Mouse (Mus musculus) left cerebral cortex, postnatal 4 days (tissue): Measurements from ENCODE around the gene Dapp1. TPM values are rescaled to one million over a fixed set of nuclear protein-coding genes. Genes with fewer than 3 reads are reported as not detected.
"Not testable (repeated sequence)": the region's sequence is repeated elsewhere in the genome, so short reads cannot be mapped to it uniquely, and the experiment has no call there.

Experiments
- DNase-seq: peaks from one replicate; pipeline ENCODE4 v3.0.0-alpha.2; 2022
- intact Hi-C: fragments of 180-260 bp; cut with DNase I; formaldehyde crosslinking; loops from one replicate; pipeline ENCODE4 v1.15.1; 2025
- total RNA-seq, 2 experiments: library from RNA; stranded (reverse); gene quantifications; 2 replicates each; pipeline ENCODE4 v1.2.3; 2021

Dapp1 gene
- total RNA-seq, 2 experiments from 2014 or later = 4.7 to 4.8 TPM

DNA sequence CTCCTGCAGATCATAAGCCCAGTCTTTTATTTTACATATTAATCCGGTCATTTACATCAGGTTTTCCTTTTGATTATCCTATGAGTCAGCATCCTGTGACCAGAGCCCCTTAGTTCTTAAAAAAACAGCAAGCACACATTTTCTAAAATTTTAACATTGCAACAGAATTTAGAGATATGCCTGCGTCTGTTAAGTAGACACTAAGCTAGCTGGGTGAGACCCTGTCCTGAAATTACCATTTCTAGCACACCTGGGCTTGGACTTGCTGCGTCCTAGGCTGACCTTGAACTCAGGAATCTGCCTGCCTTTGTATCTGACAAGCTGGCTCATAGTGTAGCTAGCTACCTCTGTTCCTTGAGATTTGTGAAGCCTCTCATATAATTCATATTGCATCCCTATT, 51.4 kb downstream of the Dapp1 start:
- DNase-seq = no peak
- intact Hi-C loops = no loop called here

DNA sequence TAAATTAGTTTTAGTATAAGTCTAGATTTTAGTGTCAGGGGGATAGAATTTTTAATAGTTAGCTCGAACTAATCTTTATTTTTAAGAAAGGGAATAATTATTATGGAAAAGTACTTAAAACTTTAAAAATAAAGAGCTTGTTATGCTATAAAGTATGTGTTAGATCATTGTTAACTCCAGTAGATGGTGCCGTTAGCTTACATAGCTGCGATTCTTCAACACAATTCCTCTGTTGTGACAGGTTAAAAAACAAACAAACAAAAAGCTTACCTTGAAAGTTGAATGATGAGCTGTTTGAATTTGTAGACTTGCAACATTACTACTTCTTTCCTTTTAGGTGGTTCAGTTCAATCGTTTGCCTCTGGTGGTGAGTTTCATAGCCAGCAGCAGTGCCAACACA, 54.3 kb downstream of the Dapp1 start:
- intact Hi-C loops = no loop called here
- DNase-seq = no peak

DNA sequence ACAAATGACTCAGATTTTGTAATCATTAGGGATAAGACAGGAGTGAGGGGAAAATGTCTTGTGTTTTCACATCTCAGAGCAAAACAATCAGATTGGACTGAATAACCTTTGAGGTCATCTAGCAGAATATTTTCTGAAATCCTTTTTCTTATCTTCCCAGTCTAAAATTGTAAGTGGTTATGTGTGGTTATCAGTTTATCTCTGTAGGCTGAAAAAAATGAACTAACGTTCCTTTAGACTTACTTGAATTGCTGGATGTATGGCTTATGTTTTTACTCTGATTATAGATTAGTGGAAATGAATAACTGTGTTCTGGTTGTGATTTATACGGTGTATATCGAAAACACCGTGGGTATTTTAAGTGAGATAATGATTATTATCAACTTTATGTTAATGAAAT, 60.8 kb downstream of the Dapp1 start:
- no peak for DNase-seq
- intact Hi-C loops = no loop called here

DNA sequence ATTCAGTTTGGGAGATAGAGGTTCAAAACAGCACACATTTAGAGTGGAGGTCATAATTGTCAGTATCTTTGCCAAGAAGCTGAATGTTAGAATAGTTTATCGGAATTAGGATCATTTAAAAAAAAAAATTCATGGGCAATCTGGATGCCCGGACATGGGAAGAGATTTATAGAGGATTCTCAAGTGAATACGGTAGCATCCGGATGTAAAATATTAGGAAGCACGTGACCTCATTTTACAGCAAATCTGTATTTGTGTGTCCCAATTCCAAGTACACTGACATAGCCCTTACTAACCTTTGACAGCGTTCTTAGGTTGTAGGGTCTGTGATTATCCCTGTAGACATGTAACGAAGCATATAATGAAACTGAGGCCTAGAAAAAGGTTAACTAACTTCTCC, 61.9 kb downstream of the Dapp1 start:
- intact Hi-C loops = loop anchor here (5.0 kb wide), 1 partner anchor 52 kb away; the partner anchor contains the start of gene Dnajb14
- no peak for DNase-seq

DNA sequence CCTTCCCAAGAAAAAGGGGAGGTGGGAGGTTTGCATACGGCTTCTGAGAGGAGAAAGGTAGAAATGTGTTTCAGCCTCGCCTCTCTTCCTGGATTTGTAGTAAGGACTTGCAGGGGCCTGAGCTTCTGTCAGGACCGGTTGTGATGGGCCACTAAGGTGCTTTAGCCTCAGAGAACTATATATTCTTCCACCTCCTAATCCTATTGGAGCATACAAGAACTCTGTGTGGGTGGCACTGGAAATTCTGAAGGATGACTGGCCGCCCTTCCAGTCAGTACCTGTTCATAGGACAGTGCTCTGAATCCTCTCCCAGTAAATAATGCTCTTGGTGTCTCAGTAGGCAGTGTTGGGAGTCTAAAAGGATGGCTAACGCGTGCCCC, 62.4 kb downstream of the Dapp1 start:
- peak; percentile 7 for DNase-seq
- intact Hi-C loops = loop anchor here (5.0 kb wide), 1 partner anchor 52 kb away; the partner anchor contains the start of gene Dnajb14

DNA sequence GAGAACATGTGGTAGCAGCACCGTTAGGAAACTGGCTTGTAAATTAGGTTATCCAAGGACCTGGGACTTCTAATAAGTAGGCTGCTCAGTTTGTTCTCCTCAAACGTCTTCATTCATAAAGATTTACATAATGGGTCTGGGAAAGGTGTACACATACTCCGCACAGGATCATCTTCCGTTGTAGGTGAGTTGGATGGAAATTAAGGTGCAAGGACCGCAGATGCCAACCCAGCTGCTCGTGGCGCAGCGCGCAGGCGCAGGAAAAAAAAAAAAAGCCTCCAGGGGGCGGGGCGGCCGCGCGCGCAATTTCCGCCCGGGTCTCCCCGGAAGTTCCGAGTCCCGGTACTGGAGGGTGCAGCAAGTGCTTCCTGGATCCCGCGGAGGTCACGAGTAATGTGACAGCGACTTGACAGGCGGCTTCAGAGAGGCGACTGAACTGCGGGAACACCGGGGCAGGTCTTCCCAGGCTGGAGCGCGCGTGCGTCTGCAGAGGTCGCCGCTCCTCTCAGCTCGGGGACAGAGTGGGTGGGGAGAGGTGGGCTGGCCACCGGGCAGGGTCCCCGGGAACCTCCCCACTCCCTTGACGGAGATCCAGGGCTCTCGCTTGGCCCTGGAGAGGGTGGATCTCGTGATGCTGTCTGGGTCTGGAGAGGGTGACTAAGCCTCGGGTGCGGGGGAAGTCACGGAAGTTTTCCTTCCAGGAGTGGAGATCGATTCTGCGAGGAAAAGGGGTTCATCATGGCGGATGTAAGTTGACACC, 63.0 kb downstream of the Dapp1 start, which contains the start of gene Lamtor3:
TSS of gene Lamtor3 (plus strand) at position 335 of the 760 bp plus-strand sequence.
- peak; percentile 85 for DNase-seq
- intact Hi-C loops = loop anchor here (5.0 kb wide), 1 partner anchor 51 kb away; the partner anchor contains the start of gene Dnajb14

DNA sequence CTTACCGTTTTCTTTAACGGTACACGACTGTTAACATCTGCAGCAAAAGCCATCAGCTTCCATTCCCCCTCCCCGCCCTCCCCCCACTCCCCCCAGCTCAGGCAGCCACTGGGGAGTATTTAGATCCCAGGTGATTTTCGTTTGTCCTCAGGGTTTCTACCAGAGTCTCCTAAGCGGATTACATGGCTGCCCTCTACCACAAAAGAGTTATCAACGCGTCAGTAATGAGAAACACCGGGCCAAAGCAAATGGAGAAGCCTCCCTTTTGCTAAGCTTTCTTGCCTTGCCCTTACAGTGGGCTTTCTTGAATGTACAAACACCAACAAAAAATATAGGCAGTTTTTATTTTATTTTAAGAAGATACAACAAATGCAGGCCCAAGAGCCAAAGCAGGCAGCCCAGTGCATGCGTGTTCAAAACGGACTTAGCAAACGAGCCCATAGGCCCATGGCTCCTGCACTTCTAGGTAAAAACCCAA, 63.6 kb downstream of the Dapp1 start:
- intact Hi-C loops = loop anchor here (5.0 kb wide), 1 partner anchor 50 kb away; the partner anchor contains the start of gene Dnajb14
- no peak for DNase-seq

DNA sequence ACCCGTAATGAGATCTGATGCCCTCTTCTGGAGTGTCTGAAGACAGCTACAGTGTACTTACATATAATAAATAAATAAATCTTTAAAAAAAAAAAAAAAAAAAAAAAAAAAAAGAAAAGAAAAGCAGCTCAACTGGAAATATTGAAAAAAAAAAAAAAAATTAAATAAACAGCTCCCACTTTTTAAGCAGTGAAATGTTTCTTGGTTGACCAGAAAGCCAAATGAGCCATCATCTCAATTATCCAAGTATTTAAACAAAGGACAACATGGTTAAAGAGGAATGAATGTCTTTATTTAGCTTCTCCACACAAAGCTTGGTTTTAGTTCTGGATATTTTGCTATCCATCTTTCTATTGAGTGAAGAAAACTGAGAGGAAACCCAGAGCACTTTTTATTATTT, 66.8 kb downstream of the Dapp1 start:
- DNase-seq, intact Hi-C loops: not testable (repeated sequence)

DNA sequence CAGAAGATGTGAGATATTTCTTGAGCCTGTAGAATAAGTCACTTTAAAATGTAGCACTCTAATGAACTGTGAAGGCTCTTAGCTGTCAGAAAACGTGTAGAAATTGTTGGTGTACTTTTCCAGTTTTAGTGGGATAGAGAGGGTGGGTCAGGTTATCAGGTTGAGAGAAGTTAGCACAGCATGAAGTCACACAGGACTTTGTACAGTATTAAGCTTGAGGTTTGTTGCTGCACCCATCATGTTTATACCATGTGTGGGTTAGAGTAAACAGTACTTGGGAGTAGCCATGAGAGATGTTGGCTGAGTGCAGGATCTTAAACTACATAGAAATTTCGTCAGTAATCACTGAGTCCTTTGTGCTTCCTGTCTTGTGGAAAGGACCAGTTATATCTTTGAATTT, 68.3 kb downstream of the Dapp1 start:
- intact Hi-C loops = no loop called here
- DNase-seq = no peak

DNA sequence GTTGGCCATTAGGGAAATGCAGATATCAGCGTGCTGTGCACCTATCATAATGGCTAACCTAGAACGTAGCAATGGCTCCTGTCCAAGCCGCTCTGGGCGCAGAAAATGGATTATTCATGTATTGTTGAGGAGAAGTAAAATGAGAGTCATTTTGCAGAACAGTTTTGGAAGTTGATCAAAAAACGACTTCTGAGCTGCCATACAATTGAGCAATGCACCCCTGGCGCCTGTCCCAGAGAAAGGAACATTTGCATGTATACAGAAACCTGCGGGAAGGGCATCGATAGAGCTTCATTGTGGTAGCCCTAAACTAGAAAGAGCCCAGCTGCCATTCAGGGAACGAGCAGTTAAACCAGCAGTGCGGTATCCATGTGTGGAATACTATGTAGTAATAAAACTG, 81.2 kb downstream of the Dapp1 start:
- intact Hi-C loops = no loop called here
- no peak for DNase-seq

DNA sequence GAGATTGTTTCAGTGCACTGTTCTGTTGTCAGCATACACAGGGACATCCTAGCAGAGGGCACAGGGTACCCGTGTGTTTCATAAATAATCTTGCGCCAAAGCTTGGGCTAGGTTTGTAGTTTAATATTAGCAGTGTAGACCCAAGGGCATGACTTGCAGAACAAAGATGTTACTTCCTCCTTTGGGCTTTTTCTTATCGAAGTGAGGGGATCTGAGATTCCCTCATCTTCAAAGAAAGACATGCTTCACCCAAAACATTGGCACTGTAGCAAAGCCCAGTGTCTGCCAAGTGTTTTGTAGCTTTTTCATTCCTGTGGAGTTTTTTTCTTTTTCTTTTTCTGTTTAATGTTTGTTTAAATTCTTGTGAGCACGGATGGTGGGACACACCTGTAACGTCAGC, 83.7 kb downstream of the Dapp1 start:
- DNase-seq = no peak
- intact Hi-C loops = no loop called here

DNA sequence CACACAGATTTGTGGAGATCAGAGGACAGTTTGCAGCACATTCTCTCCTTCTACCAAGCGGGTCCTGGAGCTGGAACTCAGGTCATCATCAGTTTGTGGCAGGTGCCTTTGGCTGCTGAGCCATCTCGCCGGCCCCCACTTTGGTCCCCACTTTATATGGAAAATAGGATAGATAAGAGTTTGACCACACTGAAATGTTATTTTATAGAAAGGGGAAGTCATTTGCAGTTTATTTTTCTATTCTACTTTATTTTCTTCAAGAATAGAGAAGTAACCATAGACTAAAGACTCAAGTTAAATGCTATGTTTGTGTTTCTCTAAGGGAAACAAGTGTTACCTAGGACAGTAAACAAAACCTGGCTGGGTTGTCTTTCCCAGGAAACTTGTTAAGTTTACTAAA, 84.5 kb downstream of the Dapp1 start:
- intact Hi-C loops = no loop called here
- no peak for DNase-seq

DNA sequence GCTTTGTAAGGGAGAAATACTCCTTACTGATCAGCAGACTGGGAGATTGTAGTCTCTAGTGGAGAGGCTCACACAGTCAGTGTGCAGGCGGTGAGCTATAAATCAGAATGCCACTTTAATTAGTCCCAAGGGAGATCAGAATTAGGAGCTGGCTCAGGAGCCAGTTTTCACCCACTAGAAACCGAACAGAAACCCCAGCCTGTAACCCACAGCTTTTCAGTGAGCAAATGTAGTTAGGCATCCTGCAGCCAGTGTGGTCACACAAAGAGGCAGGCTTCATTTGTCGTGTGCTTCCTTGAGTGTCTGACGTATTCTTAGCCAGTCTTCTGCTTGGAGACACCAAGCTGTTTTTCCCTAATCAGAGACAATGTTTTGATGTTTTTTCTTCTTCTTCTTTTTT, 85.0 kb downstream of the Dapp1 start:
- DNase-seq = no peak
- intact Hi-C loops = no loop called here

DNA sequence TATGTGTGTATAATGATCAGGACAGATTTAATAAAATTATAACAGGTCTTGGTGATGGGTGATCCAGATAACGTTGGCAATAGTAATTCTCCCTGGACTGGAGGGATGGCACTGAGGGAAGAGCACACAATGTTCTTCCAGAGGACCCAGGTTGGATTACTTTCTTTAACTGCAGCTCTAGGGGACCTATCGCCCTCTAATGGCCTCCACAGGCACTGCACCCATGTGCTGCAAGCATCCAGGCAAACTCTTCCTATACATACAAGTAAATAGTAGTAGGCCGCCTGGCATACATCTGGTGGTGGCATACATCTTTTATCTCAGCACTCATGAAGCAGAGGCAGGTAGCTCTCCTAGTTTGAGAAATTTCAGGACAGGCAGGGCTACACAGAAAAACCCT, 86.1 kb downstream of the Dapp1 start:
- intact Hi-C loops = no loop called here
- no peak for DNase-seq

DNA sequence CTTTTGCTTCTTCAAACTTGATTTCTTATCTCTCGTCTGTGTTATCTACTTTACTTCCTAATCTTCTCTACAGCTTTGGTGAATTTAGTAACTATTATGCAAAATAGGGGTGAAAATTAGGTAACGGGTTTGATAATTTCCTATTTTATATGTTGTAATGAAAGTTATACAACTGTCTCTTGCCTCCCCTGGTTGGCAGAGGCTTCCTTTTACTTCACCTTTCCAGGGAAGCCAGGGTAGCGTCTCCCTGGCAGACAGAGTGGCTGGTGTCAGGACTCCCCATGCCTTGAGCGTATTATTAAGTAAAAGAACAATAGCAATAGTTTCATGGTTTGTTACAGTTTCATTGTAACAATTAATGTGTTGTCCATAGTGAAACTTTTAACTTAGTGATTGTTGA, 87.6 kb downstream of the Dapp1 start:
- DNase-seq = no peak
- intact Hi-C loops = no loop called here

DNA sequence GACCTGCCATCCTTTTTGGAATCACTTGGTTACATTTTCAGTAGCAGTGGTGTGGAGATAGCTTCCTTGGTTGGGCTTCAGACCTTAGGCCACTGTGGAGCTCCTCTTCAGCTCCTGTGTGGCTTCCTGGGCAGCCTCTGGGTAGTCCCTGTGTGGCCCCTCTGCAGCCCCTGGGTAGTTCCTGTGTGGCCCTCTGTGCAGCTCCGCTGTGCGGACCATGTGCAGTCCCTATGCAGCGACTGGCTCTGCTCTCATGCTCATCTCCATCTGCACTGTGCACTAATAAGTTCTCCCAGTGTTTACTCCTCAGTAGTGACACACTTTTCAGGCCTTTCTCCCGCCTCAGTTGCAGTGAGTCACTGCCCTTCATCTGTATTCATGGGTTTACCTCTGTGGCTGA, 89.2 kb downstream of the Dapp1 start:
- no peak for DNase-seq
- intact Hi-C loops = no loop called here

DNA sequence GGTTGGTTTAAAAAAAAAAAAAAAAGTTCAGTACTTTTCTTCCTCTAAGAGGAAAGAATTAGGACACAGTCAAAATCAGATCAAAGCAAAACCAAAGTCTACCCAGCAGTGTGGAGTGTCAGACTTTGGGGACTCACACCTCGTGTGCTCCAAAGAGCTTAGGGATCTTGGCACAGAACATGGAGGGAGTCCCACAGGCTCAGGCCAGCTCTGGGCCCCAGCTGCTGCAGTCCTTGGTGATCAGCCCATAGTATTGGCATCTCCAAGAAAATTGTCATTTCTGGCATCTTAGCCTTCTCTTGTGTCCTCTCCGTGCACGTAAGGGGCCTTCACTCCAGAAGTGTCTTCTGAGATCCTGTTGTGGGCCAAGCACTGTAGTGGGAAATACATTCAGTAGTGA, 90.3 kb downstream of the Dapp1 start:
- peak; percentile 21 for DNase-seq
- intact Hi-C loops = no loop called here

DNA sequence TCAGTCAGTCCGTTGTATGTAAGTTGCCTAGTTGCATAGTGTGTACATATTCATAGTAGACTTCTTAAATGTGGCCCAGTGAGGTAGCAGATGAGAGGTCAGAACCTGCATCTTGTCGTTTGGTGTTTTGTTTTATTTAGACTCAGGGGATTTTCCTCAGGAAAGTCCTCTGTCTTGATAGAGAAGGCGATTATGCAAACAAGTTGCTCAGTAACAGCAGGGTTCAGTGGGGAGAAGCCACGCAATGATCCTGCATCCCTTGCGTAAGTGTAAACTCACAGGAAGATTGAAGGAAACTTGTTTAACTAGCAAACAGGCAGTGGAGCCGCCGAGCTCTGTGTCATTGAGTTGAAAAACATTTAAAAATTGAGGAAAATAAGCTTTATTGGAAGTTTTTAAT, 93.4 kb downstream of the Dapp1 start:
- intact Hi-C loops = no loop called here
- DNase-seq = no peak

DNA sequence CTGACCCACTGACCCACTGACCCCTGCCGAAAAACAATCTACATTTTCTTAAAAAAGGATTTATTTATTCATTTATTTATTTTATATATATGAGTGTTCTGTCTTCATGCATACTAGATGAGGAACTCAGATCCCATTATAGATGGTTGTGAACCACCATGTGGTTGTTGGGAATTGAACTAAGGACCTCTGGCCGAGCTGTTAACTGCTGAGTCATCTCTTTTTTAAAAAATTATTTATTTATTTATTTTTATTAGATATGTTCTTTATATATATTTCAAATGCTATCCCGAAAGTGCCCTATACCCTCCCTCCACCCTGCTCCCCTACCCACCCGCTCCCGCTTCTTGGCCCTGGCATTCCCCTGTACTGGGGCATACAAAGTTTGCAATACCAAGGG, 100.3 kb downstream of the Dapp1 start:
- no peak for DNase-seq

More for the DNA sequence above, 100.3 kb downstream of the Dapp1 start:
- intact Hi-C loops = no loop called here
